Mouse (Mus musculus) ES-Bruce4 (cell line): ENCODE measurements around the gene Bin2. TPM values are rescaled to one million over a fixed set of nuclear protein-coding genes. Genes with fewer than 3 reads are reported as not detected.

Experiments used
- H3K27ac ChIP-seq: 2 replicates; pipeline ENCODE4 v1.5.1; 2012; ENCODE audit warnings: low read length, inconsistent platforms; ENCODE audit not compliant: insufficient read depth
- H3K27me3 ChIP-seq: 2 replicates; pipeline ENCODE4 v1.6.1; 2012; ENCODE audit warnings: mild to moderate bottlenecking, low read length, inconsistent platforms; ENCODE audit not compliant: control insufficient read depth, poor library complexity, insufficient read depth, severe bottlenecking
- H3K36me3 ChIP-seq: 2 replicates; pipeline ENCODE4 v1.6.1; 2012; ENCODE audit warnings: inconsistent platforms, mild to moderate bottlenecking, low read length, moderate library complexity; ENCODE audit not compliant: control insufficient read depth, poor library complexity, insufficient read depth, severe bottlenecking
- H3K4me1 ChIP-seq: one replicate; pipeline ENCODE4 v1.8.1; 2011; ENCODE audit warnings: low read length; ENCODE audit not compliant: control insufficient read depth, insufficient read depth
- H3K4me3 ChIP-seq: 2 replicates; pipeline ENCODE4 v1.5.1; 2011; ENCODE audit warnings: low read depth, mild to moderate bottlenecking, low read length
- H3K9ac ChIP-seq: 2 replicates; pipeline ENCODE4 v1.6.1; 2012; ENCODE audit warnings: low read depth, mild to moderate bottlenecking, inconsistent platforms; ENCODE audit not compliant: poor library complexity, severe bottlenecking
- H3K9me3 ChIP-seq: replicated peaks from 2 replicates; pipeline ENCODE4 v1.6.1; 2012; ENCODE audit warnings: mild to moderate bottlenecking, low read length, inconsistent platforms; ENCODE audit not compliant: control insufficient read depth, poor library complexity, insufficient read depth, severe bottlenecking
- CTCF ChIP-seq: IDR thresholded peaks from one replicate; pipeline ENCODE4 v1.8.1; 2011; ENCODE audit warnings: low read depth, low read length
- EP300 ChIP-seq: IDR thresholded peaks from 2 replicates; pipeline ENCODE4 v1.6.1; 2011; ENCODE audit warnings: low read depth, low read length; ENCODE audit not compliant: insufficient read depth
- POLR2A ChIP-seq: IDR thresholded peaks from one replicate; pipeline ENCODE4 v1.8.1; 2011; ENCODE audit warnings: low read length; ENCODE audit not compliant: insufficient read depth
- polyA plus RNA-seq: library from polyadenylated mRNA; stranded (reverse); fragments of >200 nt; gene quantifications from 2 replicates; pipeline ENCODE4 v1.2.4, GENCODE M21; 2011; ENCODE audit warnings: low read depth; ENCODE audit not compliant: missing spikeins, insufficient read depth, insufficient read length

Bin2 gene
- polyA plus RNA-seq, 1 experiment, result 30.0 TPM

- H3K4me3 ChIP-seq, result peak overlapping the region; percentile 65
- no peaks in the 10 kb centered on the region for H3K27me3 ChIP-seq
- peak overlapping the region; percentile 42; the same call in 1 of the 2 replicates for H3K9ac ChIP-seq
These were observed 34.1 kb downstream of the Bin2 start for GRCm38 (mm10) chr15:100635239-100635638.

GRCm38 (mm10) chr15:100633341-100633740 lies 36.0 kb downstream of the Bin2 start:
- Histone ChIP-seq H3K36me3 (no peaks in the 10 kb centered on the region), H3K4me1 (peaks cover 21% of the 10 kb centered on the region), H3K9ac (no peak overlapping the region), H3K4me3 (no peak overlapping the region), H3K27ac (no peak overlapping the region), H3K9me3 (no peaks in the 10 kb centered on the region), H3K27me3 (no peaks in the 10 kb centered on the region)
- TF ChIP-seq POLR2A (no peak), CTCF (no peak), EP300 (no peak)

More at GRCm38 (mm10) chr15:100635239-100635638, 34.1 kb downstream of the Bin2 start:
- H3K9me3 ChIP-seq, result no peaks in the 10 kb centered on the region
- H3K4me1 ChIP-seq, result peaks cover 16% of the 10 kb centered on the region
- H3K27ac ChIP-seq, result peak overlapping the region; percentile 60
- no peak for TF ChIP-seq CTCF
- TF ChIP-seq EP300, result no peak
- TF ChIP-seq POLR2A, result no peak
- no peaks in the 10 kb centered on the region for H3K36me3 ChIP-seq

- H3K4me1 ChIP-seq, result peaks cover 21% of the 10 kb centered on the region
- TF ChIP-seq EP300 (no peak), CTCF (no peak), POLR2A (no peak)
- no peaks in the 10 kb centered on the region for H3K9me3 ChIP-seq
- peak overlapping the region; percentile 20; the same call in 1 of the 2 replicates for H3K27ac ChIP-seq
- no peak overlapping the region for H3K4me3 ChIP-seq
- H3K36me3 ChIP-seq, result no peaks in the 10 kb centered on the region
- H3K27me3 ChIP-seq, result no peaks in the 10 kb centered on the region
- H3K9ac ChIP-seq, result no peak overlapping the region
These were observed 37.0 kb downstream of the Bin2 start for GRCm38 (mm10) chr15:100632323-100632722.

- H3K4me3 ChIP-seq, result no peak overlapping the region
- H3K36me3 ChIP-seq, result no peaks in the 10 kb centered on the region
- TF ChIP-seq EP300 (no peak), CTCF (no peak), POLR2A (no peak)
- H3K4me1 ChIP-seq, result peaks cover 21% of the 10 kb centered on the region
- H3K27ac ChIP-seq, result peak overlapping the region; percentile 46; the same call in 1 of the 2 replicates
- no peaks in the 10 kb centered on the region for H3K9me3 ChIP-seq
- no peak overlapping the region for H3K9ac ChIP-seq
- no peaks in the 10 kb centered on the region for H3K27me3 ChIP-seq
These were observed 37.7 kb downstream of the Bin2 start for GRCm38 (mm10) chr15:100631454-100632170.

- peaks cover 27% of the 10 kb centered on the region for H3K4me1 ChIP-seq
- H3K4me3 ChIP-seq, result no peak overlapping the region
- H3K27me3 ChIP-seq, result no peaks in the 10 kb centered on the region
- H3K9ac ChIP-seq, result no peak overlapping the region
- TF ChIP-seq POLR2A (no peak), EP300 (peak; percentile 89)
- H3K36me3 ChIP-seq, result no peaks in the 10 kb centered on the region
- H3K27ac ChIP-seq, result peak overlapping the region; percentile 96
- H3K9me3 ChIP-seq, result no peaks in the 10 kb centered on the region
These were observed 39.2 kb downstream of the Bin2 start for GRCm38 (mm10) chr15:100630126-100630525.

GRCm38 (mm10) chr15:100628797-100629196 lies 40.6 kb downstream of the Bin2 start:
- no peaks in the 10 kb centered on the region for H3K36me3 ChIP-seq
- TF ChIP-seq EP300, result no peak; the same call in 1 of the 2 replicates
- no peak for TF ChIP-seq POLR2A
- TF ChIP-seq CTCF, result no peak
- H3K27me3 ChIP-seq, result no peaks in the 10 kb centered on the region
- no peaks in the 10 kb centered on the region for H3K9me3 ChIP-seq
- peak overlapping the region; percentile 36; the same call in 1 of the 2 replicates for H3K9ac ChIP-seq
- peak overlapping the region; percentile 96 for H3K27ac ChIP-seq
- H3K4me1 ChIP-seq, result peaks cover 26% of the 10 kb centered on the region
- H3K4me3 ChIP-seq, result peak overlapping the region; percentile 10
